Mouse (Mus musculus) common myeloid progenitor, adult 5-6 weeks (primary cell): ENCODE results near the gene Nacc2. TPM values are rescaled to one million over a fixed set of nuclear protein-coding genes. Genes with fewer than 3 reads are reported as not detected.
A peak's percentile ranks its signal among the peaks of the same experiment; 100 is the strongest.

ENCODE experiments used
- ATAC-seq: replicated peaks from 2 replicates; pipeline ENCODE4 v1.8.0; 2016; ENCODE audit warnings: low read depth, mild to moderate bottlenecking, moderate TSS enrichment, inconsistent platforms; ENCODE audit not compliant: poor library complexity, severe bottlenecking
- total RNA-seq: library from RNA; stranded (forward); fragments of 200-1000, 187-1606 nt; gene quantifications from 2 replicates; pipeline ENCODE4 v1.2.3, GENCODE M21; 2017

The Nacc2 gene
- total RNA-seq, 1 experiment from 2014 or later = 4.1 TPM

- ATAC-seq = peak; percentile 76
Measured at GRCm38 (mm10) chr2:26140292-26140819, 17.3 kb upstream of the Nacc2 start.

- peak; percentile 6; the same call in 1 of the 2 replicates for ATAC-seq
Measured at GRCm38 (mm10) chr2:26139545-26140206, 16.7 kb upstream of the Nacc2 start.

GRCm38 (mm10) chr2:26139034-26139544, 16.1 kb upstream of the Nacc2 start:
- no peak for ATAC-seq

GRCm38 (mm10) chr2:26138252-26139033, 15.4 kb upstream of the Nacc2 start:
- peak; percentile 17; the same call in 1 of the 2 replicates for ATAC-seq

- no peak for ATAC-seq
Measured at GRCm38 (mm10) chr2:26134591-26134990, 11.6 kb upstream of the Nacc2 start.

DNA sequence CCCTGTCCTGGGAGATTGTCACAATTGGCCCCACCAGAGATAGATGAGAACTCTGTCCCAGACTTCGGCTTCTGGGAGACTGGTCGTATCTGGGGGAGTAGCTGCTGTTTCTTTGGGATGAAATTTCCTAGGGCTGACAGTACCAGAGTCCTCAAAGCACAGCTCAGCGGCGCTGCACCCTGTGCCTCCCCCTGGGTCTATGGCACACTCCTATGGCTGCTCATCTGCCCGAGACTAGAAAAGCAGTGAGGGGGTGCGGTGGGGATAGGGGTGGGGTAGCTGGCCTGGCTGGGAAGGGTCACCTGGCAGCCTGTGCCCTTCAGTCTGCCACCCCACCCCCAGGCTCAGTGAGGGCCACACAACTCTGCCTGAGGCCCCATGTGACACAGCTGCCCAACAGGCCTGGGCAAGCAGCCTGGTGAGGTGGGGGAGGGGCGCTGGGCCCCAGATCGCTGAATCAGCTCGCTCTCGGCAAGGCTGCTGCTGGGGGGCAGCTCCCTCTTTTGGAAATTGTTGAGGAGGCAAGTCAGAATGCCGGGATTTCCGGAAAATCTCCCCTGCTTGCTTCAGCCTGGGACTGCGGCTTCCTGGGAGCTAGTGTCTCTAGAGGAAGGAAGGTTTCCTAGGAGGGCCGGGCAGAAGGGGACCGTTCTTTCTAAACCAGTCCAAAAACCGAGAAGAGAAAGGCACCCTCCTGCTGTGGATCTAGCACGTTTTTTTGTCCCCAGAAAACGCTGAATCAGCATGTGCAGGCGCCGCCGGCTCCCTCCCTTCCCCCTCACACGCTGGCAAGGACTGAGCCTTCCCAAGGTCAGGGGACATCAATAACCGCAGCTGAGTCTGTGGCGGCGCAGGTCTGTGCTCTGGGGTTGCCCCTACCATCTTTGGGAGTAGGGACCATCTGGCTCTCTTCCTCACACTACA, 9.9 kb upstream of the Nacc2 start:
- peak; percentile 62 for ATAC-seq

DNA sequence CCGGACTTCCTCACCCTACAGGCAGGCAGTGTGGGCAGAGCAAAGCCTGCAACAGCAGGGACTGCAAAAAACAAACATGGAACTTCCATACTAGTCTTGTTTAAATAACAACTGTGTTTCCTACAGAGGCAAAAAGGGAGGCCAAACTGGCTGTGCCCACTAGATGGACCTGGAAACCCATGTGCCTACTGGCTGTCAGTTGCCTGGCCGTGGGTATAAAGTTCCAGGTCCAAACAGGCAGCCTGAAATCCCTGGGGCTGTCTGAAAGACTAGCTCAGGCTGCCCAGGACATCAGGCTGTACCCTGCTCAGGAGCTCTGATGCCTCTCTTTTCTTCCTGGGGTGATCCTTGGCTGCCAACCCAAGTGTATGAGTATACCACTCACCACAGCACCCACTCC, 8.3 kb upstream of the Nacc2 start:
- ATAC-seq = no peak

DNA sequence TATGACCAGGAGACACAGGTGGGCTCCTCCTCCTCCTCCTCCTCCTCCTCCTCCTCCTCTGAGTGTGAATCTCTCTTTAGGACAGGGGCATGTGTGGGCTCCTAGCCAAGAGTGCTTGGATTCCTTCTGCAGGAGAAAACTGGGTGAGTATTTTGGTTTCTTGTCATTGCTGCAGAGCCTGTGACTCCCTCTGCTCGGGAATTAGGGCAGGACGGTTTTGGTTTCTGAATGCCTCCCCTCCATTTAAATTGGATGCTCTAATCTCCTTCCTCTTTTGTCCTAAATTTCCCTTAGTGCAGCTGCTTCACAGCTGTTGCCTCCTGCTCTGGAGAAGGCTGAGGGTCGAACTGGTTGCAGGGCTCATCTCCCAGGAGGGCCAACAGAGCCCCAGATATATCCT, 6.9 kb upstream of the Nacc2 start:
- no peak for ATAC-seq

DNA sequence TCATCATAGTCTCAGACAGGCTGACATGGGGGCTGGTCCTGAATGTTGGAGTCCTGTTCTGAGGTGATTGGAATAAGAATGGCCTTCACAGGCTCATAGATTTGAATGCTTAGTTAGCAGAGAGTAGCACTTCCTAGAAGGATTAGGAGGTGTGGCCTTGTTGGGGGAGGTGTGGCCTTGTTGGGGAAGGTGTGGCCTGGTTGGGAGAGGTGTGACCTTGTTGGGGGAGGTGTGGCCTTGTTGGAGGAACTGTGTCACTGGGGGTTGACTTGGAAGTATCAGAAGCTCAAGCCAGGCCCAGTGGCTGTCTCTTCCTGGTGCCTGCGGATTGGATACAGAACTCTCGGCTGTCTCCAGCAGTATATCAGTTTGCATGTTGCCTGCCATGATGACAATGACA, 6.3 kb upstream of the Nacc2 start:
- no peak for ATAC-seq

DNA sequence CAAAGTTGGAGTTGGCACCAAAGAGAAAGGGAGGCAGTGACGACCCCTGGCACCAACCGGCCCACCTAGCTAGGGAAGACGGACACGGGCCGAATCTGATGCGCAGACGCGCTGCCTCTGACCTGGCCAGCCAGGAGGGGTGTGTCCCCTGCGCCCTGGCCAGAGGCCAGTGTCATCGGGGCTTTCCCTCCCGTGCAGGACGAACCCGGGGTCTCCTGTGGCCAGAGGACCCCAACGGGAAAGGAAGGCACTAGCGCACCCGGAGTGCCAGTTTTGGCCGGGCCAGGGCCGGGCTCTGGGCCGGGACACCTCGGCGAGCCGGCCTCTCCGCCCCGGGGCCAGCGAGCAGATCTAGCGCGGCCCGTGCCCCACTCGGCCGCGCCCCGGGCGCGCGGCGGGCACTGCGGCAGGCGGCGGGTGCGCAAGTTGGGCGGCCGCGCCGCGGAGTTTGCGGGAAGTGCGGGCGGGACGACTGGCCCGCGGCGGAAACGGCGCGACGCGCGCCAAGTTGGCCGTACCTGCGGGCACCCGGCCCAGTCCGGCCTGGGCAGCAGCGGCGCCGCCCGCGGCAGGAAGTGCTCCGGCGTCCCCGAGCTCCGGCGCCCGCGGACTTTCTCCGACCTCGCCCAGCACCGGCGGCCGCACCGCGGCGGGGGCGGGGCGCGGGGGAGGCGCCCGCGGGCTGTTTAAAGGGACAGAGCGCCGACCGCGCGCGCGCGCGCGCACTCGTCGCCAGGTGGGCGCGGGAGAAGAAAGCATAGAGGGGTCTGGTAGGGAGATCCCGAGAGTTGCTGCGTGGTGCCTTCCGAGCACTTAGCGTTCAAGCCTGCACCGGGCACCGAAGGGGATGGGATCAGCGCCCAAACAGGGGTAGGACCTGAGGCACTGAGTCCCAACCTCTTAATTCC, 595 bp downstream of the Nacc2 start:
- no peak; the same call in 1 of the 2 replicates for ATAC-seq

GRCm38 (mm10) chr2:26121541-26122083, 1.4 kb downstream of the Nacc2 start:
- no peak for ATAC-seq

GRCm38 (mm10) chr2:26119626-26120025, 3.4 kb downstream of the Nacc2 start:
- ATAC-seq = peak; percentile 35; the same call in 1 of the 2 replicates

DNA sequence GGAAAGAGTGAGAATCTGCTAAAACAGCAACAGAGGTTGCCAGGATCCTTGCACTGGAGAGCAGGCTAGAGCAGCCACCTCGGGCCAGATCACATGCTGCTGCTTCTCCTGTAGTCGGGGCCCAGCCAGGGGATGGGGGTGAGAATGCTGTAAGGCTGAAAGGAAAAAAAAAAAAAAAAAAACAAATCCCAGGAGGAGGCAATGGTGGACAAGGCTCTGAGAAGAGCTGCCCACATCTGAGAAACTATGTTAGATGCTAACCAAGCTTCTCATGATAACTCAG, 3.8 kb downstream of the Nacc2 start:
- no peak for ATAC-seq

- no peak for ATAC-seq
Measured at GRCm38 (mm10) chr2:26118584-26119309, 4.3 kb downstream of the Nacc2 start.

DNA sequence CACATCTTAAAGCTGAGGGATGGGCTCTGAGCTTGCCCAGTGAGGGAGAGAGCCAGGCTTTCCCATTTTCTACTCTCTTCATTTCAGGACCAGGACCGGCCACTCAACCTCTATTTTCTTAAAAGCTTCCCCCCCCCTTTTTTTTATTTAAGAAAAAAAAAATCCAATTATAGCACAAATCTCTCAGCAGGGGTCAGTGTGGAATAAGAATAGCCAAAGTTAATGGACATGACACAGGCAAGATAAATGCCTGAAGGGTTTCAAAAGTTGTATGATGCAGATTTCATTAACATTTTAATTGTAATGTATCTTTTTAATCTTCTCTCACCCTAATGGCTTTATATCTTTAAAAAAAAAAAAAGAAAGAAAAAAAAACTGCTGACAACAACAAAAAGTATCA, 5.4 kb downstream of the Nacc2 start:
- no peak for ATAC-seq

DNA sequence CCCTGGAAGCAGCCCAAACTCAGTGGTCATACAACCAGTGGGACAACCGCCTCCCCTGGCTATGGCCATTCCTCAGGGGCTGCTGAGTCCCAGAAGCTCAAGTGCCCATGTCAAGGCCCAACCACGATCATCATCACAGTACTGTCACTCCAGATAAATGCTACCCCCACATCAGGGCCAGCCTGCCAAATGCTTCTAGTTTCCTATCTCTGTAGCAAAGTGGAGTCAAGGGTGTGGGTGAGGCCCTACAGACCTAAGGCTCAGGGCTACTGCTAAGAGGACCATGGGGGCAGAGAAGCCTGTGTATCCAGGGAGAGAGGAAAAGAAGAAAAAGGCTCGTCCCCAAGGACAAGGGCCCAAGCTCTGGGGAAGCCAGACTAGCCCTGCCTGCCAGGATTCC, 6.5 kb downstream of the Nacc2 start:
- no peak for ATAC-seq

DNA sequence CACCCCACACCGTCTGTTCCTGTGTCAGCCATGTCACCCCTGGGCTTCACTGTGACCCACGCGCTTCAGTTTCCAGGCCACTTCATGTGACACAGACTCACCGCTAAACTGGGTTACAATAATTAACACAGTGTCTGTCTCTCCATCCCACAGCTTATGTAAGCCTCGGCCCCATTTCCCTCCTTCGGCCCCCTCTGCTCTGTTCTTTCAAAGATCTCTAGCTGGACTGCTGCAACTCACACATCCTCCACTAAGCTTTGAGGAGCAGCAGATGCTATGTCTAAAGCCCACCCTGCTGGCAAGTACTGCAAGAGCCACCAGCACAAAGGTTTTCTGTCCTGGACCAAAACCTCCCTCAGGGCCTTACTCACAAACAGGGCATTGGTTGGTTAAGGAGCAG, 7.8 kb downstream of the Nacc2 start:
- no peak for ATAC-seq

DNA sequence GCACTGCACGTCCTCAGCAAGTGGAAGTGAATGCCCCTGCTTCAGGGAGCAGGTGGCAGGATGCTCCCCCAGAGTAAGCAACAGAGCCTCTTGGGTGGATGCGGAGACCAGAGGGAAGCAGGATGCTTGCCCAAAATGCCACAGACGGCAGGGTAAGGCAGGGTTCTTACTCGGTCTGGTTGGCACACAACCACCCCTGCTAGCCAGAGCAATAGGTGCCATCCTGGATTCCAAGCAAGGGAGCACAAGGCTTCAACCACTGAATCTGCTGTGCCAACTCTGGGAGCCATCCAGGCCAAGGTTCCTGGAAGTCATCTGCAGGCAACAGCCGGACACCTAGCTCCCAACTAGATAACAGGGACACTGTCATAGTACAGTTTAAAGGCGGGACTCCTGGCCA, 14.8 kb downstream of the Nacc2 start:
- ATAC-seq = no peak
